Comparison of ENCODE assay signal across 8 mouse cellular contexts in the genomic region with DNA sequence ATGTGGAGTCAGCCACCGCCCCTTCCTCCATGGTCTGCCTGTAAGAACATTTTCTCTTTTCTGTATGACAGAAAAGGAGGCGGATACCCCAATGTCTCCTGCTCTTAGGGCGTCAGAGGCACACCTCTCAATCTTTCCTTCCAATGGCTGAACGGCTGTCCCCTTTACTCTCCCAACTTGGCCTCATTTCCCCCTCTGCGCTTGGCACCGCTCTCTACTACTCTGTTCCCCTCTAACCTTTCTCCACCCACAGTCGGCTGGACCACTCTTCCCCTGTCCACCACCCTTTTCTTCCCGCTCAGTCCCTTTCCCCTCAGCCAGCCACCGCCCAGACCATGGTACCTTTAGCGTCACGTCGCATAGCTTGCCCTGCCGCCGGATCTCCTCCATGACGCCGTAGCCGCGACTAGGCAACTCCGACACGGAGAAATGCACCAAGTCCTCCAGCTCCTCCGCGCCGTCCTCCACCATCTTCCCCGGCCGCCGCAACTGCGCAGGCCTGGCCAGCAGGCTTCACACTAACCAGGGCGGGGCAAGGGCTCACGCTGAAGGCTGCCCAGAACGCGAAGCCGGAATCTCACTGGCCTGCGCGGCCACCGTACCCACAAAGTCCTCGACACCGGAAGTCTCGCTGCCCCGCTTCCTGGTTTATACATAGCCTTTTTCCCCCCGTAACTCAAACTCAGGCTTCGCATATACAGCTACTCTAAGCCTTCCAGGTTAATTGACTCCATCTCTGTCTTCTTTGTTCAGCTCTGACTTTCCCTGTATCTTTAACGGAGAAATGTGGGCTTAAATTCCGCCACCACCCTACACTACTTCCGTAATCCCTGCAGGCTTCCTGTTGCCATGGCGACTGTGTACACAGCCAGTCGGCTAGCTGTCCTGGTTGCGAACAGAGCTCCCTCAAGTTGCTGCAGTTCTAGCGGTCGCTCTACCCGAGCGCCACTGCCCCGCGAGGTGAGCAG. TPM values are rescaled to one million over a fixed set of nuclear protein-coding genes. Genes with fewer than 3 reads are reported as not detected.
A peak's percentile ranks its signal among the peaks of the same experiment; 100 is the strongest.
DNase-seq lines count a peak whose midpoint lies in the region; ATAC-seq and TF ChIP-seq lines count a peak whose summit lies in the region.

A gene (minus strand): TSS at position 571 of the 968 bp plus-strand sequence.
A gene (plus strand): TSS at position 835 of the 968 bp plus-strand sequence.

- H3K36me3 ChIP-seq in hindbrain, embryonic 13.5 days = peaks cover 11% of the 10 kb centered on the region

- no peaks in the 10 kb centered on the region for H3K27me3 ChIP-seq in Patski
- peaks cover 14% of the 10 kb centered on the region for H3K27me3 ChIP-seq in hindbrain, embryonic 13.5 days

- POLR2A ChIA-PET in Patski (lab: Charles Lee) = interaction anchor here (1.3 kb wide), 1 partner anchor 55 kb away, joined by 5 read pairs; no protein-coding TSS in a partner anchor

- H3K9ac ChIP-seq in hindbrain, embryonic 13.5 days = peak within 1 kb of the TSS; percentile 79

- WGBS in hindbrain, embryonic 13.5 days = under 1% methylated on average over 53 of the region's 53 CpGs

- peak within 1 kb of the TSS; percentile 78 for H3K4me3 ChIP-seq in hindbrain, embryonic 13.5 days

- peak within 1 kb of the TSS; percentile 93 for H3K27ac ChIP-seq in hindbrain, embryonic 13.5 days

- peak; percentile 85 for DNase-seq in Patski (ENCODE audit: low read depth, low spot score)
- peak; percentile 97 to 99 for DNase-seq in cerebellum, postnatal 14 days
- peak; percentile 95 to 98 for DNase-seq in frontal cortex, postnatal 14 days (ENCODE audit: low spot score in 2 of 2)
- DNase-seq in layer of hippocampus, postnatal 25 days (ENCODE audit: extremely low spot score in 1 of 2, low spot score in 1 of 2) = peak; percentile 96 to 98
- DNase-seq in lung, postnatal 25 days (ENCODE audit: low spot score) = peak; percentile 97
- DNase-seq in retina, embryonic 14.5 days (ENCODE audit: low spot score) = peak; percentile 97
- DNase-seq in thymus, postnatal 4 days = peak; percentile 93

- CTCF ChIA-PET in Patski (lab: Charles Lee) = no interaction called here

- peaks cover 25% of the 10 kb centered on the region for H3K4me1 ChIP-seq in hindbrain, embryonic 13.5 days (replicated peaks)

- no peak for TF ChIP-seq CTCF in Patski (IDR thresholded peaks at IDR 0.05)

- no peaks in the 10 kb centered on the region for H3K9me3 ChIP-seq in hindbrain, embryonic 13.5 days

- in situ Hi-C loops in Patski (cut with MboI; ENCODE audit: low pct_unique_long_range_greater_than_20kb) = no loop called here

- peak within 1 kb of the TSS; percentile 89 for H3K4me2 ChIP-seq in hindbrain, embryonic 13.5 days

- peak; percentile 90 for ATAC-seq in Patski
- ATAC-seq in hindbrain, embryonic 13.5 days (ENCODE audit: low FRiP score) = peak; percentile 99

RNA-seq across cellular contexts. Expression of the first gene that starts in this region (rescaled TPM):
- 11.6 TPM for polyA plus RNA-seq in Patski (2021)
- 16.4 and 17.1 TPM in 2 replicates for polyA plus RNA-seq in hindbrain, embryonic 13.5 days (2015; fragmentation: Nextera tagmentation; extraction: Ambion mirVana)
- total RNA-seq in layer of hippocampus, postnatal 25 days (2021) = 10 to 100 TPM; 21.7 to 24.5 TPM

RNA-seq across cellular contexts. Expression of the second gene that starts in this region (rescaled TPM):
- 6.6 TPM for polyA plus RNA-seq in Patski (2021)
- polyA plus RNA-seq in hindbrain, embryonic 13.5 days (2015; fragmentation: Nextera tagmentation; extraction: Ambion mirVana) = 3.0 and 6.2 TPM in 2 replicates
- 1 to 10 TPM; 2.5 to 2.9 TPM for total RNA-seq in layer of hippocampus, postnatal 25 days (2021)

Comparison
In these comparisons a context has a peak if more than half of its experiments do, and no peak if none do; other contexts are left out.
1. Peak in every context shown above with its lines: DNase-seq, ATAC-seq, H3K4me3 ChIP-seq and H3K27ac ChIP-seq.